Mouse (Mus musculus): ENCODE results near the gene Neu3. TPM values are rescaled to one million over a fixed set of nuclear protein-coding genes. Genes with fewer than 3 reads are reported as not detected.

Gene Neu3
- total and polyA plus RNA-seq, 3 experiments: 8.5 to 11.5 (median 11.0) TPM

- Histone ChIP-seq H3K4me2 (ENCODE audit: insufficient read depth, low read depth, poor library complexity, severe bottlenecking) (no peak overlapping the region), H3K79me2 (replicated peaks; ENCODE audit: control insufficient read depth, extremely low read depth, insufficient read depth, poor library complexity, severe bottlenecking) (no peaks in the 10 kb centered on the region), H3K4me1 (ENCODE audit: control insufficient read depth in 1 of 2, insufficient read depth in 2 of 2) (peaks cover 5 to 12% of the 10 kb centered on the region in 2 experiments), H3K27me3 (replicated peaks) (no peaks in the 10 kb centered on the region), H3K4me3 (replicated peaks in 1 of 3; ENCODE audit: low read depth in 2 of 3, low read length in 2 of 3, poor library complexity in 1 of 3) (no peak overlapping the region), H3K9ac (ENCODE audit: insufficient read depth, low read depth) (no peak overlapping the region), H3K36me3 (replicated peaks in 1 of 2; ENCODE audit: control insufficient read depth in 1 of 2, insufficient read depth in 1 of 2, low read length in 1 of 2) (no peaks in the 10 kb centered on the region), H3K9me3 (replicated peaks; ENCODE audit: low read length) (no peaks in the 10 kb centered on the region), H3K27ac (ENCODE audit: insufficient read depth, low read depth) (no peak overlapping the region)
- in situ Hi-C loops (cut with MboI; ENCODE audit: low pct_ligation_motif_present, low pct_unique_long_range_greater_than_20kb, low sequenced_read_pairs) (no loop called here), dilution Hi-C loops (cut with MboI; ENCODE audit: extremely low pct_ligation_motif_present, extremely low pct_unique_long_range_greater_than_20kb, low sequenced_read_pairs) (no loop called here)
- TF ChIP-seq BHLHE40 (IDR thresholded peaks at IDR 0.05; ENCODE audit: low read depth, low read length) (no peak), MAFK (IDR thresholded peaks at IDR 0.05; ENCODE audit: insufficient replicate concordance, low read length) (no peak), UBTF (IDR thresholded peaks at IDR 0.05; ENCODE audit: low read depth, low read length) (no peak), MEF2A (IDR thresholded peaks at IDR 0.05; ENCODE audit: borderline replicate concordance, low read depth, low read length) (no peak), JUN (IDR thresholded peaks at IDR 0.05; ENCODE audit: insufficient read depth, low read depth, low read length) (no peak), ZC3H11A (IDR thresholded peaks at IDR 0.05; ENCODE audit: low read depth, low read length) (no peak), JUND (conservative IDR thresholded peaks at IDR 0.05; ENCODE audit: low read depth, low read length) (no peak), MAZ (IDR thresholded peaks at IDR 0.05; ENCODE audit: low read depth, low read length) (no peak), EP300 (IDR thresholded peaks at IDR 0.05; ENCODE audit: low read length) (no peak), CHD2 (IDR thresholded peaks at IDR 0.05; ENCODE audit: low read length) (no peak), NRF1 (IDR thresholded peaks at IDR 0.05; ENCODE audit: low read depth, low read length) (no peak), HCFC1 (IDR thresholded peaks at IDR 0.05; ENCODE audit: low read depth, low read length) (no peak), CTCF (conservative IDR thresholded peaks at IDR 0.05 in 1 of 2, IDR thresholded peaks at IDR 0.05 in 1 of 2; ENCODE audit: low read depth in 2 of 2, low read length in 2 of 2) (no peak)
- DNase-seq (ENCODE audit: extremely low read depth): no peak
Observed at GRCm38 (mm10) chr7:99864241-99865028, 36.2 kb upstream of the Neu3 start.

GRCm38 (mm10) chr7:99863362-99863761 lies 35.1 kb upstream of the Neu3 start, which contains the start of gene Spcs2:
TSS of gene Spcs2 (minus strand) at chr7:99863462.
- no peak for DNase-seq (ENCODE audit: extremely low read depth)
- H3K4me2 ChIP-seq (ENCODE audit: insufficient read depth, low read depth, poor library complexity, severe bottlenecking): no peak within 1 kb of the TSS
- H3K79me2 ChIP-seq (replicated peaks; ENCODE audit: control insufficient read depth, extremely low read depth, insufficient read depth, poor library complexity, severe bottlenecking): peaks cover 4% of the 10 kb centered on the region

More at GRCm38 (mm10) chr7:99863362-99863761, 35.1 kb upstream of the Neu3 start, which contains the start of gene Spcs2:
- Histone ChIP-seq H3K27me3 (replicated peaks) (no peaks in the 10 kb centered on the region), H3K36me3 (replicated peaks in 1 of 2; ENCODE audit: control insufficient read depth in 1 of 2, insufficient read depth in 1 of 2, low read length in 1 of 2) (no peaks in the 10 kb centered on the region), H3K9me3 (replicated peaks; ENCODE audit: low read length) (no peaks in the 10 kb centered on the region), H3K4me3 (replicated peaks in 1 of 3; ENCODE audit: low read depth in 2 of 3, low read length in 2 of 3, poor library complexity in 1 of 3) (no peak within 1 kb of the TSS), H3K9ac (ENCODE audit: insufficient read depth, low read depth) (no peak within 1 kb of the TSS), H3K4me1 (ENCODE audit: control insufficient read depth in 1 of 2, insufficient read depth in 2 of 2) (peaks cover 3 to 10% of the 10 kb centered on the region in 2 experiments), H3K27ac (ENCODE audit: insufficient read depth, low read depth) (no peak within 1 kb of the TSS)
- in situ Hi-C loops (cut with MboI; ENCODE audit: low pct_ligation_motif_present, low pct_unique_long_range_greater_than_20kb, low sequenced_read_pairs): no loop called here
- TF ChIP-seq ETS1 (conservative IDR thresholded peaks at IDR 0.05; ENCODE audit: low read depth, low read length): no peak
- dilution Hi-C loops (cut with MboI; ENCODE audit: extremely low pct_ligation_motif_present, extremely low pct_unique_long_range_greater_than_20kb, low sequenced_read_pairs): no loop called here

Data from CH12.LX (cell line).